Mouse (Mus musculus) adrenal gland, adult 2 months (tissue): ENCODE data around the gene Slc16a13. TPM values are rescaled to one million over a fixed set of nuclear protein-coding genes. Genes with fewer than 3 reads are reported as not detected.
A peak's percentile ranks its signal among the peaks of the same experiment; 100 is the strongest.

Experiments used
- DNase-seq: peaks from one replicate; pipeline ENCODE4 v3.0.0; 2021
- long read RNA-seq: library from polyadenylated mRNA; stranded (forward); transcript quantifications from one replicate; pipeline ENCODE4 v2.0.0, GENCODE M21; 2021
- polyA plus RNA-seq: library from polyadenylated mRNA; depleted of rRNA; stranded (reverse); fragments of >200 nt; gene quantifications from 2 replicates; pipeline ENCODE4 v1.2.3, GENCODE M21; 2012; rRNA removed
- total RNA-seq, 2 experiments: library from RNA; stranded (reverse); gene quantifications; 2 replicates each; pipeline ENCODE4 v1.2.3; 2021

The Slc16a13 gene
- total RNA-seq: 1 to 10 TPM; 2.7 to 3.7 TPM
- polyA plus RNA-seq: 5.0 and 5.6 TPM in 2 replicates
- long read RNA-seq: 0 reads

- peak; percentile 96 for DNase-seq
Observed at GRCm38 (mm10) chr11:70220731-70221602, at the start of gene Slc16a13. Gene Slc16a13, minus strand, starts transcription at chr11:70221064.

- DNase-seq: no peak
Observed at GRCm38 (mm10) chr11:70266405-70266804, 45.5 kb upstream of the Slc16a13 start.

- no peak for DNase-seq
Observed at GRCm38 (mm10) chr11:70265819-70266218, 45.0 kb upstream of the Slc16a13 start.

- no peak for DNase-seq
Observed at GRCm38 (mm10) chr11:70265252-70265651, 44.4 kb upstream of the Slc16a13 start.

GRCm38 (mm10) chr11:70259035-70259434 lies 38.2 kb upstream of the Slc16a13 start:
- DNase-seq: no peak

GRCm38 (mm10) chr11:70254931-70255531 lies 34.2 kb upstream of the Slc16a13 start, which contains the start of gene Alox12:
Gene Alox12, minus strand, starts transcription at chr11:70255353.
- peak; percentile 79 for DNase-seq

GRCm38 (mm10) chr11:70254337-70254736 lies 33.5 kb upstream of the Slc16a13 start:
- DNase-seq: no peak

- no peak for DNase-seq
Observed at GRCm38 (mm10) chr11:70251853-70252252, 31.0 kb upstream of the Slc16a13 start.

GRCm38 (mm10) chr11:70250150-70250549 lies 29.3 kb upstream of the Slc16a13 start:
- DNase-seq: no peak

- DNase-seq: peak; percentile 69
Observed at GRCm38 (mm10) chr11:70247136-70247845, 26.4 kb upstream of the Slc16a13 start.

- DNase-seq: no peak
Observed at GRCm38 (mm10) chr11:70242591-70242990, 21.7 kb upstream of the Slc16a13 start.

- DNase-seq: peak; percentile 85
Observed at GRCm38 (mm10) chr11:70239541-70240279, 18.8 kb upstream of the Slc16a13 start, which contains the start of the genes Gm21988 and Rnasek. Gene Gm21988, minus strand, starts transcription at chr11:70239830. Gene Rnasek, minus strand, starts transcription at chr11:70239842.

GRCm38 (mm10) chr11:70238591-70239440 lies 18.0 kb upstream of the Slc16a13 start:
- no peak for DNase-seq

GRCm38 (mm10) chr11:70237457-70238167 lies 16.7 kb upstream of the Slc16a13 start, which contains the start of gene 0610010K14Rik:
Gene 0610010K14Rik, minus strand, starts transcription at chr11:70237914.
- DNase-seq: peak; percentile 99

- DNase-seq: no peak
Observed at GRCm38 (mm10) chr11:70236717-70237116, 15.9 kb upstream of the Slc16a13 start.

- no peak for DNase-seq
Observed at GRCm38 (mm10) chr11:70235254-70235900, 14.5 kb upstream of the Slc16a13 start.

GRCm38 (mm10) chr11:70234497-70234896 lies 13.6 kb upstream of the Slc16a13 start:
- DNase-seq: no peak

- DNase-seq: no peak
Observed at GRCm38 (mm10) chr11:70234037-70234436, 13.2 kb upstream of the Slc16a13 start.

- no peak for DNase-seq
Observed at GRCm38 (mm10) chr11:70233016-70233415, 12.2 kb upstream of the Slc16a13 start.
